22 mouse cellular contexts compared by ENCODE assay signal in the genomic region with DNA sequence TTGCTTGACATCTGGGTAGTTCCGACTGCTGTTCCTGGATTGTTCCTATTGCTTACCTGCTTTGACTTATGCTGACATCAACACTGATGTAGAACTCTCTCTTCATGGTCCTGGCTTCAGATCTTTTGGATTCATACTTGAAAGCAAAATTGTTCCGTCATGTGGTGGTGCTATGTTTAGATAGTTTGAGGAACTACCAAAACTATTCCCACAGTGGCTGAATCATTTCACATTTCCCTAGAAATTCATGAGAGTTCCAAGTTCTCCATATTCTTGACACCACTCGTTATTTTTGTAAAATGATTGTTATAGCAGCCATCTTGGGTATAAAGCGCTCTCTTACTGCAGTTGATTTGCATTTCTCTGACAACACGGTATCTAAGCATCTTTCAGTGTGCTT.
A peak's percentile ranks its signal among the peaks of the same experiment; 100 is the strongest.
DNase-seq lines count a peak whose midpoint lies in the region; ATAC-seq and TF ChIP-seq lines count a peak whose summit lies in the region.
"Had no signal": no experiment of that assay in that cellular context is flagged by ENCODE, and none has a peak within 500 bp of the region (broad histone marks: within the 10 kb centered on the region; RNA-seq: fewer than 3 reads in every experiment).

No protein-coding gene starts in this region.

- TF ChIP-seq CTCF in midbrain, postnatal 0 days (IDR thresholded peaks at IDR 0.05) = no peak

- no peaks in the 10 kb centered on the region for H3K9me3 ChIP-seq in midbrain, postnatal 0 days (ENCODE audit: low read length)

- no peak for DNase-seq in frontal cortex, postnatal 10 days (ENCODE audit: low spot score in 2 of 2)
- DNase-seq in brain, adult 2 months (ENCODE audit: low read depth, low spot score) = peak; percentile 57
- DNase-seq in telencephalon, adult 2 months (ENCODE audit: low read depth, low spot score) = peak; percentile 39
- DNase-seq in midbrain, postnatal 0 days (ENCODE audit: low spot score) = no peak
- DNase-seq in gastrocnemius, postnatal 14 days = no peak
- DNase-seq: adrenal gland, adult 2 months; adrenal gland, adult 8-10 months; adrenal gland, postnatal 10 days; adrenal gland, postnatal 14 days; adrenal gland, postnatal 25 days; adrenal gland, postnatal 36 days; B cell, adult 2 months; cerebellum, adult 11 months; cerebellum, adult 11-12 months; cerebellum, adult 18-20 months; cerebellum, adult 2 months had no signal

- H3K4me2 ChIP-seq in midbrain, postnatal 0 days (ENCODE audit: low read depth, low read length, poor library complexity, severe bottlenecking) = no peak overlapping the region

- H3K9ac ChIP-seq in midbrain, postnatal 0 days (replicated peaks; ENCODE audit: low read length, poor library complexity, severe bottlenecking) = no peak overlapping the region

- 0 out of 2 replicates have a peak, but pooled peaks cover 2% of the 10 kb centered on the region for H3K4me1 ChIP-seq in midbrain, postnatal 0 days (ENCODE audit: insufficient read depth, low read length)

- H3K36me3 ChIP-seq in midbrain, postnatal 0 days (ENCODE audit: insufficient read depth, low read length) = no peaks in the 10 kb centered on the region
- H3K36me3 ChIP-seq: G1E had no signal

- peak; percentile 75 for ATAC-seq in frontal cortex, adult (ENCODE audit: low TSS enrichment)
- no peak for ATAC-seq in midbrain, postnatal 0 days (ENCODE audit: low FRiP score)
- ATAC-seq: activated CD4-positive, CD25-positive, alpha-beta regulatory T cell, adult 4 months; CD4-positive, CD25-positive, alpha-beta regulatory T cell, adult 4 months; Patski had no signal

- intact Hi-C loops in gastrocnemius, postnatal 14 days (cut with DNase I; ENCODE audit: low total_unique reads) = no loop called here

- 89% methylated on average over 5 of the region's 5 CpGs for WGBS in midbrain, postnatal 0 days

- H3K4me3 ChIP-seq in midbrain, postnatal 0 days (ENCODE audit: low read depth, low read length) = no peak overlapping the region

- H3K27ac ChIP-seq in midbrain, postnatal 0 days (ENCODE audit: low read depth, low read length) = no peak overlapping the region

- no peaks in the 10 kb centered on the region for H3K27me3 ChIP-seq in midbrain, postnatal 0 days (ENCODE audit: insufficient read depth, low read length)
- H3K27me3 ChIP-seq: CH12.LX had no signal

Comparison
In these comparisons a context has a peak if more than half of its experiments do, and no peak if none do; other contexts are left out.
1. DNase-seq: peak in brain, adult 2 months (single experiment) and telencephalon, adult 2 months (single experiment); none in frontal cortex, postnatal 10 days (0 of 2), midbrain, postnatal 0 days (single experiment) and gastrocnemius, postnatal 14 days (single experiment).